Mouse (Mus musculus) activated CD4-positive, CD25-positive, alpha-beta regulatory T cell, adult 4 months (primary cell): ENCODE measurements around the gene Ralgapa2. TPM values are rescaled to one million over a fixed set of nuclear protein-coding genes. Genes with fewer than 3 reads are reported as not detected.

Source experiments
- ATAC-seq: one replicate; pipeline ENCODE4 v1.8.0; 2017
- polyA plus RNA-seq, 2 experiments: library from polyadenylated mRNA; unstranded; fragments of 100-300 nt; shearing (Covaris generic); gene quantifications; one replicate each; pipeline ENCODE4 v1.2.1; 2017

Gene Ralgapa2
- 10 to 100 TPM in 1 of 2 experiments, 1 to 10 TPM in 1; 9.3 to 12.0 TPM for polyA plus RNA-seq

- ATAC-seq, result peak; percentile 96
These were observed at the start of gene Ralgapa2 for GRCm38 (mm10) chr2:146511911-146512580. Gene Ralgapa2 (minus strand): TSS chr2:146512344.

DNA sequence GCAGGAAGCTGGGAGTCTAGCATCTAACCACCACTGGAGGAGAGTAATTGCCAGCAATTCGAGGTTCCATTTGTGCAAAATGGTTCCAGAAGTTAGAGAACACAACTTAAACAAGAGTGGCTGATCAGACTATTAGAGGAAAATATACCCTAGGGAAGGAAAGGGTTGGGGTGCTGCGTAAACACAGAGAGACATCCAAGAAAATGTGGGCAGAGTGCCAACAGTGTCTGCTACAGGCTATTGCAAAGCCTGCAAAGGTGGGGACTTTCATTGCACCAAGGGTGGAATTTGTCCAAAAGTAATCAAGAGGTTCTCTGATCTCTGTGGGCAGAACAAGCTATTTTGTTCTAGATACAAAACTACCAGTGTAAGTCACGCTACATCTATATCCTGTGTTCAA lies 49.4 kb upstream of the Ralgapa2 start:
- no peak for ATAC-seq

DNA sequence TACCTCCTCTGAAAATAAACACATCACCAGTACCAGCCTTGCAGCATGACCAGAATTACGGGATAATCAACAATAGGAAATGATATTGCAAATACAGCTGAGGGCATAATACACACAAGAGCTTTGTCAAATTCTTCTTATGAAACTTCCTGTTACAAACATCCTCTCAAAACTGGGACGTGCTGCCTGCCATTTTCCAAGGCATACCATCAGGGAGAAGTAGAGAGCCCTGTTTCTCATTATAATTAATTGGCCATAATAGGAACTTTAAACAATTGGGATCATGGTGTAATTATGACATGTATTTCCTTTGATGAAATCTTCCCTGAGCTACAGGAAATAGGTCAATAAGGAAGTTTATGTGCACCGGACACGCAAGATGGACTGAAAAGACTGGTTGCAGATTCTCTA lies 48.5 kb upstream of the Ralgapa2 start:
- no peak for ATAC-seq

- ATAC-seq, result no peak
These were observed 44.0 kb upstream of the Ralgapa2 start for GRCm38 (mm10) chr2:146556148-146556547.

DNA sequence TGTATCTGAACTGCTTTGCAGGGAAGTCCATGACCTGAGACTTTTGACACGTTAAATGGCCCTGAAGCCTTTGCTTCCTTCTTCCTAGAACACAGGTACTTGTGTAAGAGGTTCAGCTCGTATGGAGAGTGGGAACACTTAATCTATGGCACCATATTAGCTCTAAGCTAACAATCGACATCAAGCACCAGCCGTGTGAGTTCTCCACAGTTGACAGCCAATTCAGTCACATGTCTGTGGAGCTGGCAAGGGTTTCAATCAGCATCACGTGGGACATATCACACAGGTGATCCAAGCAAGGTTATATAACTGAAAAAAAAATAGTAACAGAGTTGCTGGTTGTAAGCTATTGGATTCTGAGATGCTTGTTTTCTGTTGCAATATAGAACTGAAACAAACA lies 43.2 kb upstream of the Ralgapa2 start:
- ATAC-seq, result no peak

GRCm38 (mm10) chr2:146553701-146554100 lies 41.6 kb upstream of the Ralgapa2 start:
- ATAC-seq, result no peak

DNA sequence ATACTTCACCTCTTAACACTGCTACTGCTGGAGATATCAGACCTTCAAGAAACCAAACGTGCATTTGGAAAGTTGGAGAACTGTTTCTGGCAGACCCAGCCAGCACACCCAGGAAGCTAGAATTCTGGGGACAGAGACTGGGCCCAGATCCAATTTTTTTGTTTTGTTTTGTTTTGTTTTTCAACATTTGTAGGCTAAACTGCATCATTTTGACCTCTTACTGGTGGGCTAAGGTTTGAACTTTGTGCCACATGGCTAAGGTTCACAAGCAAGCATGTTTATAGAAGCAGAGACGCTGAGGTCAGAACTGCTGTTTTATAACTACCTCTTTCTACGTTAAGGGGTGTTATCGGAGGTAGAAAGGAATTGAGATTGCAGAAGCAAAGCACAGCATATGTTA lies 39.7 kb upstream of the Ralgapa2 start:
- ATAC-seq, result no peak

- no peak for ATAC-seq
These were observed 37.1 kb upstream of the Ralgapa2 start for GRCm38 (mm10) chr2:146549111-146549776.

GRCm38 (mm10) chr2:146544155-146544814 lies 32.1 kb upstream of the Ralgapa2 start:
- no peak for ATAC-seq

- no peak for ATAC-seq
These were observed 21.2 kb upstream of the Ralgapa2 start for GRCm38 (mm10) chr2:146533118-146533949.

GRCm38 (mm10) chr2:146532493-146532892 lies 20.3 kb upstream of the Ralgapa2 start:
- ATAC-seq, result no peak

GRCm38 (mm10) chr2:146525483-146525882 lies 13.3 kb upstream of the Ralgapa2 start:
- no peak for ATAC-seq

GRCm38 (mm10) chr2:146524685-146525415 lies 12.7 kb upstream of the Ralgapa2 start:
- no peak for ATAC-seq

GRCm38 (mm10) chr2:146516894-146517293 lies 4.8 kb upstream of the Ralgapa2 start:
- peak; percentile 4 for ATAC-seq

GRCm38 (mm10) chr2:146515081-146515480 lies 2.9 kb upstream of the Ralgapa2 start:
- no peak for ATAC-seq

- ATAC-seq, result no peak
These were observed 407 bp upstream of the Ralgapa2 start for GRCm38 (mm10) chr2:146512581-146512920.

GRCm38 (mm10) chr2:146511401-146511865 lies 711 bp downstream of the Ralgapa2 start:
- ATAC-seq, result peak; percentile 20

DNA sequence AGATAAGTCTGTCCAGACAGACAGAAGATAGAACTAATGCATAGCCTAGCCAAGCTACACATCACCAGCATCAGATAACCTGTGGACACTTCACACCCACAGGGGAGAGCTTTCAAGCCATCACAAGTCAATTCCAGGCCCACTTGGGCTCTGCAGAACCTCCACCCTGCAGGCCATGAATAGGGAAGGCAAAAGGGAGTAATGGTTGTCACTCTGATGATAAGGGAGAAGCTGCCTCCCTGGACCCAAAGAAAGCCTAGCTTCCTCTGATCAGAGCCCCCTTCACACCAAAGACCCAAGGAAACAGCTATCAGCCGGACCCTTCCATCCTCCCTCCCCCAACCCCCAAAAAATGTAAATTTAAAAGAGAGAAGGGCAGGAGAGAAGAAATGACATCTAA lies 1.4 kb downstream of the Ralgapa2 start:
- no peak for ATAC-seq

DNA sequence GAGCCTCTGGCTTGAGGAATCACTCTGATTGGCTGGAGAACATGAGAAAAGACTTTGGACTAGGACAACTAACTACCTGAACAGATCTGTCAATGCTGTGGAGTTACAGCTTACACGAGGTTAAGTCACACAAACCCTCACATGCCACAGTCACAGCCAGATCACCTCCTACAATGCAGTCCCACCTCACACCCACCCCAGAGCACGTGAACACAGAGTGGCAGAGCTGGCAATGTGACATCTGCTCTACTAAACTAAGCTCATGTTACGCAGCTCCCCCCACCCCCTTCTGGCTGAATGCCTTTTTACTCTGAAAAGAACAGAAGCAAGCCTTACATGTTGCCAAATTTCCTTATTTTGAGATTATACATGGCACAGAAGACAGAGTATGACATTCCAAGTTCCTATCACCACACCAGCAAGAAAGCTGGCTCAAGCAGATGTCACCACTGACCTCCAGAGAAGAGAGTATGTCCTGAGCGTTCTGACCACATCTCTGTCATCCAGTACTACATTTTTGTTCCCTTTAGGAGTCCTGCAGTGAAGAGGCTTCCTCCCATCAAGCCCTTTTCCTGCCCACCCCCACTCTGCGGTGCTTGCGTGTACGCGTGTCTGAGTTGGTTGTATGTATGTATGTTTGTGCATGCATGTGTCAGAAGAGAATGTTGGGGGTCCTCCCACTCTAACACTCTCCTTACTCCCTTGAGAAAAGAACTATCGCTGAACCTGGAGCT lies 9.4 kb downstream of the Ralgapa2 start:
- ATAC-seq, result no peak

GRCm38 (mm10) chr2:146500067-146500466 lies 12.1 kb downstream of the Ralgapa2 start:
- ATAC-seq, result no peak

- ATAC-seq, result no peak
These were observed 13.0 kb downstream of the Ralgapa2 start for GRCm38 (mm10) chr2:146499111-146499510.
